Mouse (Mus musculus): ENCODE measurements around the gene Cnep1r1.

The Cnep1r1 gene

DNA sequence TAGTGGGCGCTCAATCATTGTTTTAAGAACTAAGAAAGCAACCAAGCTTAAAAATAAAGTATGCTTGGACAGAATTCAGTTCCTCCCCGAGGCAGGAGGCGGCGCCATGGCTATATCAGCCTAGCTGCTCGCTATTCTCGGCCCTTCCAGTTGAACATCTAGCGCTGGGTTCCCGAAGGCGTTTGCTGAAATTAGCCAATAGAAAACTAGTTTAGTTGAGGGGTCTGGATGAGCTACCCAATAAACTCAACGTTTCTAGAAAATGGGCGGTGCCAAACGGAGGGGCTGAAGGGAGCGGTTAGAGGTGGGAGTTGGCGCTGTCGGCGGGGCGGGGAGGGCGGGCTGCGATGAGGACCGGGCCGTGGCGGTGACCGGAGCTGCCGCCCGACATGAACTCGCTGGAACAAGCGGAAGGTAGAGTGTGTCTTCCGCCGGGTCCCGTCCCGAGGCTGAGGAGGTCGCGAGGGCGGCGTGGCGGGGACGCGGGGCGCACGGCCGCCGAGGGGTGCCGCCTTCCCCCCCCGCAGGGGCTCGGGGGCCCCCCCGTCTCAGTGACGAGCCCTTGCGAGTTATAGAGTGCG is at the start of gene Cnep1r1:
Gene Cnep1r1 (plus strand): TSS at position 314 of the 581 bp plus-strand sequence.
- peak; percentile 91 for DNase-seq (ENCODE audit: low spot score)

DNA sequence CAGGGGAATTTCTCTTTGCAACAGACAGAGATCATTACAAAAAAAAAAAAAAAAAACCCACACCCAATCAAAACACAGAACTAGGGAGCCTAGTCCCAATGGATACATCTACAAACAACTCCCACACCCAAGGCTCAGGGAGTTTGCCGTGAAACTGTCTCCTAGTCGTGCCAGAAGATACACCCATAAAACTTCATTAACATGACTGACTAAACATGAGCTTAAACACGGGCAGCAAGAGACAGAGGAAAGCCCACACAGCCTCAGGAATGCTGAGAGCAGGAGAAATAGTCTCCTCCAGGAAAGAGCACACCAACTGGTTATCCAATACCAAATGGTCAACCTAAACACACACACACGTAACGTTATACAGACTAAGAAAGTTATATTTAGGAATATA is 36.4 kb upstream of the Cnep1r1 start:
- DNase-seq (ENCODE audit: low spot score), result no peak

DNA sequence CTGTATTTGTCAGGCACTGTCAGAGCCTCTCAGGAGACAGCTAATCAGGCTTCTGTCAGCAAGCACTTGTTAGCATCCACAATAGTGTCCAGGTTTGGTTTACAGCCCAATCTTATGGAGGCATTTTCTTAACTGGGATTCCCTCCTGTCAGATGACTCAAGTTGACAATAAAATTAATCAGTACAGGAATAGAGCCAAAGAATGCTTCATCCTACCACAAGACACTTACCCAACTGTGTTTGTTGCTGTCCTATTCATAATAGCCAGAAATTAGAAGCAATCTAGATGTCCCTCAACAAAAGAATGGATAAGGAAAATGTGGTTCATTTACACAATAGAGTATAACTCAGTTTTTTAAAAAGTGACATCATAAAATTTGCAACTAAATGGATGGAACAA is 30.6 kb upstream of the Cnep1r1 start:
- no peak for DNase-seq (ENCODE audit: low spot score)

DNA sequence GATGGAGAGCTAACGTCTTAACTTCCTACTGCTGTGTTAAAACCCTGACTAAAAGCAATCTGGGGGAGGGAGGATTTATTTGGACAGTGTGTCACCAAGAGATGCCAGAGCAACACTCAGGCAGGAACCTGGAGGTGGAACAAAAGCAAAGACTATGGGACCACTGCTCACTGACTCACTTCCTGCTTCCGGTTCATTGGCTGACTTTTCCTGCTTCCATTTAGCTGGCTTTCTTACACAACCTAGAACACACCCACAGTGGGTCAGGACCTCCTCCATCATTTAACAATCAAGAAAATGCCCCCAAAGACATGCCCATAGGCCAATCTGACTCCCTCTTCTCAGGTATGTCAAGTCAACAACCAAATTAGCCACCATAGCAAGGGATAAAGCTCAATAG is 26.9 kb upstream of the Cnep1r1 start:
- DNase-seq (ENCODE audit: low spot score), result no peak

DNA sequence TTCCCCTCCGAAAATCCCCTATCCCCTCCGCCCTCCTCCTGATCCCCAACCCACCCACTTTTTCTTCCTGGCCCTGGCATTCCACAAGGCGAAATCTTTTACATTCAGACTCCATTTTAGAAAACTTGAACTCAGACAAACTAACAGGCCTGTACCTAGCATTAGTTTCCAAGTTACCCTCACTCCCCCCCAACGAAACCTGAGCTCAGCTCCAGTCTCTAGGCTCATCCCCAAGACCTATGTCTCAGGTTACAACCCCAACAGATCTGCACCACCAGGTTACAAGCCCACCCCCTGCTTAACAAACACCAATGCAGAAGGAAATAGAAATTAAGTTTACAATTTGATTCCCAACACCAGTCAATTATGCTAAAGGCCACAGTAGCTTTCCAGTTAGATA is 25.2 kb upstream of the Cnep1r1 start:
- DNase-seq (ENCODE audit: low spot score), result no peak

DNA sequence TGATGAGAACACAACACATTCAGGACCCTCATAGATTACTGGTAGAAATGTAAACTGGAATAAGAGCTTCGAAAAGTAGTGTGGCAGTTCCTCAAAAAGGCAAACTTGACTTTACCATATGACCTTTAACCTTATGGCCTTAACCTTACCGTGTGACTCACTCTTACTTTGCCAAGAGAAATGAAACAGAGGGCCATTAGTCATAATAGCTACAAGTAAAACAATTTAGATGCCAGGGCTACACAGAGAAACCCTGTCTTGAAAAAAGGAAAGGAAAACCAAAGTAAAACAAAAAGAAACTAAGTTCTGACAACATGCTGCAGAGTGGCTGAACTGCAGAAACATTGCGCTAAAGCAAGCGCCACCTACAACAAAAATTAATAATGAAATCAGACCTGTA is 19.7 kb upstream of the Cnep1r1 start:
- DNase-seq (ENCODE audit: low spot score), result no peak

DNA sequence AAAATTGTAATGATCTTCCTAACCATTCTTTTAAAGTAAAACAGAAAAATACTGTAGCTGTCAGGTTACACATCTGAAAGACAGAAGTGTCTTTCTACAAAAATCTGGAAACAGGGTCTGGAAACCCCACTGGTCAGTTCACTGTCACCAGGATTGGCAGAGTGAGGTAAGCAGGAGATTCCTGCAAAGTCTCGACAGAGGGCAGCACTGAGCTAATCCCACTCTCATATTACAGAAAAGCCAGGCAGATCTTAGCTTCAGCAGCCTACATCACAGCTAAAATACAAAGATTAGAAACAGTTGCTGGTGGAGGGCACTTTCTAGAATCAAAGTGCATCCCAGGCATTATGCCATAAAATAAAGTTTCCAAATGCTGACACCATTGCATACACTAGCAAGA is 19.0 kb upstream of the Cnep1r1 start:
- DNase-seq (ENCODE audit: low spot score), result peak; percentile 17

DNA sequence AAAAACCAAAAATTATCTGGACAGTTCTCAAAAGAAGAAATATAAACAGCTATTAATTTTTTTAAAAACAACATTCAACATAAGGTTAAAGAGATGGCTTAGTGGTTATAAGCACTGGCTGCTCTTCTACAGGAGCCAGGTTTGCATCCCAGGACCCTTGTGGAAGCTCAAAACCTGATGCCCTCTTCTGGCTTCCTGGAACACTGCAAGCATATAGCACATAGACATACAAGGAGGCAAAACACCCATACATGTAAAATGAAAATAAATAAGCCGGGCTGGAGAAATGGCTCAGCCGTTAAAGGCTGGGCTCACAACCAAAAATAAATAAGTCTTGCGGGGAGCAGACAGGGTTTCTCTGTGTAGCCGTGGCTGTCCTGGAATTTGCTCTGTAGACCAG is 9.3 kb upstream of the Cnep1r1 start:
- DNase-seq (ENCODE audit: low spot score), result no peak

DNA sequence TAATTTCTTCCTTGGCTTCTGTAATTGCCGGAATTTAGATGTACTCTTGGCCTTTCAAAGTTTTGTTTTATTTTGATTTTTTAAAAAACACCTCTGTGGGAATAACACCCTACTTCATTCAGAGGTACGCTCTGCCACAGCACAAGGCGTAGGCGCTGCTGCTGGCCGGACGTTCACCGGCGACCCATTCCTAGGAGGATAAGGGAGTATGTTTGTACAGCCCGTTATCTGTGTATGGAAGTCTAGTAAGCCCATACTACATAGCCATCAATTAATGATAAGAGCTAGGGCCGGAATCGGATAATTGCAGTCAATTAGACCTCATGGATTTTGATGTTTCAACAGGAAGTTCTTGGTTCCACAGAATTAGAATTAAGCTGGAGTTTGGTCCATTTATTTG is 507 bp downstream of the Cnep1r1 start:
- DNase-seq (ENCODE audit: low spot score), result no peak

DNA sequence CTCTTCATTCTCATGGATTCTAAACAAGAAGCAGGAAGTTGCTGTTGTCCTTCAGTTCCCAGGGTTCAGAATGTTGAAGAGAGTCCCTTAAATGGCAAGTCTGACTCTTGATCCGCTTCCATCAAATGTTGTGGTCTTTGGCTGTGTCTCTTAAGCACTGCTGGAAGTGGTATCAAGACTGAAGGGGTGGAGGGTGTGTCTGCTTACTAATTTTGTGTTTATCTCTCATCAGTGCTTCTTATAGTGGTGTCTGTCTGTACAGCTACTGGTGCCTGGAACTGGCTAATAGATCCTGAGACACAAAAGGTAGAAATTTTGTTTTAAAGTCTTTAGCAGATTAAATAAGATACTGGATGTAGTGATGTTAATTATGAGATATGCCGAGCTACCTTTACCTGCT is 6.3 kb downstream of the Cnep1r1 start:
- no peak for DNase-seq (ENCODE audit: low spot score)

DNA sequence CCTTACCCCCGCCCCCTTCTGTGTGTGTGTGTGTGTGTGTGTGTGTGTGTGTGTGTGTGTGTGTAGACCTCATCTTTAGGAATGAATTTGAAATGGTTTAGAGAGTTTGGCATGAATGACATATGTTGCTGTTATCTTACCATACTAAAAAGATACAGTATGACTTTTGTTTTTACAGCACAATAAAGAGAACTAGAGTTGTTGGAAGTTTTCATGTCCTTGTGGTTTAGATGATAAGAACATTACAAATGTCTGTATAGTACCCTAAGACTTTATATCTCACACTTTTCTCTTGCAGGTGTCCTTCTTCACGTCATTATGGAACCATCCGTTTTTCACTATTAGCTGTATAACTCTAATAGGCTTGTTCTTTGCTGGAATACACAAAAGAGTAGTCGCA is 10.8 kb downstream of the Cnep1r1 start:
- DNase-seq (ENCODE audit: low spot score), result no peak

DNA sequence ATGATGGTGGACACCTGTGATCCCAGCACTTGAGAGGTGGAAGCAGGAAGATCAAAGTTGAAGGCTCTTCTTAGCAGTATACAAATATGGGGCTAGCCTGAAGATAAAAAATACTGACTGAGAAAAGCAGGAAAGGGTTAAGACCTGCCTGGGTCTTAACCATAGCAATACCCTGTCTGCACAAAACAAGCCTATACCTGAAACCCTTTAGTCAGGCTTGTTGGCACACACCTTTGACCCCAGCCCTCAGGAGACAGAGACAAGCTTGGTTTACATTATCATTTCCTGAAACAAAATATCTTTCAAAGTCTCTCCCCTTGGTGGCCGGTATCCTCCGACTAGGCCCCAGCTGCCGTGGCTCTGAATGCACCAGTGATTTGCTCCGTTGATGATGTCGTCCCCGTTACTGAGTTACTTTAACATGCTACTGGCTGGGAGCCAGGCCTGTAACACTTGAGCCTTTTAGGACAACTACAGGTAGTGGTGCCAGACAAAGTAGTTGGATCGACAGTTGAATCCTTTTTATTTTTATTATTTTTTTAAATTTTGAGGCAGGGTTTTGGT is 12.3 kb downstream of the Cnep1r1 start:
- no peak for DNase-seq (ENCODE audit: low spot score)

DNA sequence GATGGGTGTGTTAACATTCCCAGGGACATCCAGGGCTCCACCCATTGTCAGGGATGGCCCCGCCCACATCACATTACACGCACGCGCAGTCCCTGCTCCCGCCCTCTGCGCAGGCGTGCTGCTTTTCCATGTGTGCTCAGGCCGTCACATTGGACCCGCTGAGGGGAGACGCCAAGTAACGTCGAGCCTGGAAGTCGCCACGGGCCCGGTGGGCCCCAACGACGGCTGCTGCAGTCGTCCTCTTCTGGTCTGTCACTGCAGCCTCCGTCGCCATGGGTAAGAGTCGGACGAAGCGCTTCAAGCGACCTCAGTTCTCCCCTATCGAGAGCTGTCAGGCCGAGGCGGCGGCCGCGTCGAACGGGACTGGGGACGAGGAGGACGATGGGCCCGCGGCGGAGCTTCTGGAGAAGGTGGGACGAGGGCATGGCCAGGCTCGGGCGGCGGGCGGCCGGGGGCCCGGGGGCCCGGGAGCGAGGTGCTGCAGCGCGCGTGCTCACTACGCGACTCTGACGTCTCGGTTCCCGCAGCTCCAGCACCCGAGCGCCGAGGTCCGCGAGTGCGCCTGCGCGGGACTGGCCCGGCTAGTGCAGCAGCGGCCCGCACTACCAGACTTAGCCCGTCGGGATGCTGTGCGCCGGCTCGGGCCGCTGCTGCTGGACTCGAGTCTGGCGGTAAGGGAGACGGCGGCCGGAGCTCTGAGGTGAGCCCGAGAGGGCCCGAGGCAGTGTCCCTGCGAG is 19.3 kb downstream of the Cnep1r1 start, which contains the start of gene Heatr3:
Gene Heatr3 (plus strand): TSS at position 108 of the 737 bp plus-strand sequence.
- DNase-seq (ENCODE audit: low spot score), result peak; percentile 93

DNA sequence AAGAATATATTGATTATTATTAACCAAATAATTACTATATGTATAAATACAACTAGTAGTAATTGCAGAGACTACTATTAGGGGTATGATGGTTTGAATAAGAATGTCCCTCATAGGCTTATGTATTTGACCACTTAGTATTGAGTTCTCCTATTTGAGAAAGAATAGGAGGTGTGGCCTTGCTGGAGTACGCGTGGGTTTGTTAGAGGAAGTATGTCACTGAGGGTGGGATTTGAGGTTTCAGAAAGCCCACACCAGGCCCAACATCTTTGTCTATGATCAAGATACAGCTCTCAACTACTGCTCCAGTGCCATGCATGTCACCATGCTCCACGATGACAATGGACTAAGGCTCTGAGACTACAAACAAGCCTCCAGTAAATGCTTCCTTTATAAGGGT is 20.7 kb downstream of the Cnep1r1 start:
- no peak for DNase-seq (ENCODE audit: low spot score)

DNA sequence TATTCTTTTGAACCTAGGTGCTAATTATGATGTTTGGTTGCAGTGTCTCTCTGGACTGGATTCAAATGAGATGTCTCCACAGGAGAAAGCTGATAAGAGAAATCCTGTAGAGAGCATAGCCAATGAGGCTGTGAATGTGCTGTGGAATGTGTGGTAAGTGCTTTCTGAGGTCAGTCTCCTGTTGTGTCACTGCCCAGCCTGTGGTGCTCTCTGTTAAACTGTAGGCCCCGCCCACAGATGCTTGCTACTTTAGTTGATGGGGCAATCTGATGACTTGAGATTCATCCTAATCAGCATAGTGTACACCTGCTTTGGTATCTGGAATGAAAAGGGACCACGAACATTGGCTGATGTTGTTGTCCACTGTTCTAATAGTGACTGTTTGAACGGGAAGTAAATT is 23.1 kb downstream of the Cnep1r1 start:
- DNase-seq (ENCODE audit: low spot score), result no peak

DNA sequence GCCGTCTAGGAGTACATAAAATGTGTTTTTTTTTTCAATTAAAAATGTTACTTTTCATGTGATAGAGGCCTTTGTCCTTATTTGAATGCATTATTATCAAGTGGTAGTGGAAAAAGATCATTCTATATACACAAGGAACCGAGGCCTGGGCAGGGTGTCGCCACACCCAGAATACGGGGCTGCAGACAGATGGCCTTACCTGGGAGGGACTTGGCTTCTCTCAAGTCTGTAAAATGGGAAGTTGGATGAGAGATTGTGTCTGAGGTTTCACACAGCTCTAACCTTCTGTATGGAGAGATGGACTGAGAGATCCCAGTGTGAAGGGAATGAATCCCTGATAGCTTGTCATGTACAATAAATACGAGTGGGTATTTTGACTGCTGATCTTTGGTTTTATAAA is 25.5 kb downstream of the Cnep1r1 start:
- no peak for DNase-seq (ENCODE audit: low spot score)

DNA sequence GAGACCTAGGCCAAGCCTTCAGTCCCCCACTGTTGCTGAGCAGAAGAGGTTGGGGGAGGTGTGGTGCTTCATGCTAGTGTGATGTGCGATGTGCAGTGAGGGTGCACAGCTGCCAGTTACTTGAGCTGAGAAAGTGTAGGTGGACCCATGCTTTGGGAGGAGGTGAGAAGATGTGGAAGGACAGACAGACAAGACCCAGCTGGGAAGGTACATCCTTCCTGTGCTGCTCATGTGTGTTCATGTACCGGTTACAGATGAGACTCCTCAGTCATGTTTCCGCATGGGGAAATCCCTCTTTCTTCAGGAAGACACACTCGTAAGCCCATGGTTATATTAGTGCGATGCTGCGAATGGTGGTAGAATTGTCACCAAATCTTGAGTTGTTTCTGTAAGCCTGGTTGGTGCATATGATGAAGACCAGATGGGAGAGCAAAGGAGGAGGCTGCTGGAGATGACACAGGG is 32.4 kb downstream of the Cnep1r1 start:
- peak; percentile 17 for DNase-seq (ENCODE audit: low spot score)

DNA sequence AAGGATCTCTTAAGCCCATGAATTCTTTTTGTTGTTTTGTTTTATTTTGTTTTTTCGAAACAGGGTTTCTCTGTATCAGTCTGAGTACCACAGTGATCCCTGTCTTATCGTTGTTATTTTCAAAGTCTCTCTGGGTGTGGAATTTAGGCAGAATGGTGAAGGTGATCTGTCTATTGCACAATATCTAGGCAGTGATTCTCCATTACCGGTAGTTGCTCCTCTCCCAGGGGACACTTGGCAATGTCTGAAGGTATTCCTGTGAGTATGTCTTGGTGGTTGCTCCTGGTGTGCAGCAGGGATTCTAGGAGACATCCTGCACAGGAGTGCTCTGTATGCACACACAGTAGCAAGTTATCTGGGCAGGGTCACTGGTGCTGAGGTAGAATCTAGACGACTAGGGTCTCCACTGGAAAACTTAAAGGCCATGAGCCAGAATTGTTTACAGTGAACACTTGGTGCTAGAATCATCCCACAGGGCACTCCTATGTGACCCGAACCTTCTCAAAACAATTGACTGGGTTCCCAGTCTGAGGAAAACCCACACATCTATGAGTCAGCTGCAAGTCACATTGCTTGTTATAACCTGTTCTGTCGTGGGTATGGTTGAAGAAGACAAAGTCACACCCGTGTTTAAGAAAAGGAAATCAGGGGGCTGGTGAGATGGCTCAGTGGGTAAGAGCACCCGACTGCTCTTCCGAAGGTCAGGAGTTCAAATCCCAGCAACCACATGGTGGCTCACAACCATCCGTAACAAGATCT is 41.8 kb downstream of the Cnep1r1 start:
- DNase-seq (ENCODE audit: low spot score), result no peak

DNA sequence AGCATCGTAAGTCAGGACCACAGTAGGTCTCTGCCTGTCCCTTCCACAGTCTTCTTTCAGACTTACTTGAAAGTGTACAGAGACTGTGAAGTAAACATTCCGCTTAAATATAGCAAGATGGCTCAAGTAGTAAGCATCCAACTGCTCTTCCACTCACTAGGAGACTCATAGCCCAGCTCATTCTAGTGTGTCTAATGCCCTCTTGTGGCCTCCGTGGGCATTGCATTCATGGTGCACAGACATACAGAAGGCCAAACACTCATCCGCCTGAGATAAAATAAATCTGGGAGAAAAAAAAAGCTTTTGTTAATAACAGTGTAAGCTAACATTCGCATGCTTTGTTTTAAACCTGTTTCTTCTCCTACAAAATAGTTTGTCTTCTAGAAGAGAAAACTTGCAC is 42.9 kb downstream of the Cnep1r1 start:
- DNase-seq (ENCODE audit: low spot score), result peak; percentile 39

DNA sequence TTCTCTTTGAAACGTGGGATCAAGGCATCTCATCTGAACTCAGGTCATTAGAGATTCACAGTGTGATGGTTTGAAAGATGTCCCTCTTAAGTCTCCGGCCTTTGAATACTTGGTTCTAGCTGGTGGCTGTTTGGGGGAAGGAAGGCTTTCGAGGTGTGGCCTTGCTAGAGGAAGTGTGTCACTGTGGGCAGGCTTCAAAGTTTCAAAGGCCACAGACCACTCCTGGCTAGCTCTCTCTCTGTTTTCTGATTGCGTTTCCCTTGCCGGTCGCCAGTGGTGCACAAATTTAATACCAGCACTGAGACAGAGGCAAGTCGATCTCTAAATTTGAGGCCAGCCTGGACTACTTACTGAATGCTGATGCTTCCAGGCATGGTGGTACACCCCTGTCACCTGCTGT is 56.7 kb downstream of the Cnep1r1 start:
- DNase-seq (ENCODE audit: low spot score), result no peak

DNA sequence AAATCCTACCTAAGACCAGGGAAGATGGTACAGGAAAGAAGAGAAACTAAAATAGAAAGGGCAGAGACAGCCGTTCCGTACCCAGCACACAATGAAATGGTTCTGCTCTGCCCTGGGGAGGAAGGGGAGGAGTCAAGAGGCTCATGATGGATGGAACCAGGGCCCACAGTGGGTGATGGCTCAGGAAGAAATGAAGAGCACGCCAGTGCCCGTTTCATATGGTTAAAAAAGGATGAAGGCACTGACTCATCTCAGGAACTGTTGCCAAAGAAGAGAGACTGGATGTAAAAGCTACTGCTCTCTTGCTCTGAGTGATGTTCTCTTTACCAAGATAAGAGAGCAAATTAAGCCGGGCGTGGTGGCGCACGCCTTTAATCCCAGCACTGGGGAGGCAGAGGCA is 58.7 kb downstream of the Cnep1r1 start:
- no peak for DNase-seq (ENCODE audit: low spot score)

DNA sequence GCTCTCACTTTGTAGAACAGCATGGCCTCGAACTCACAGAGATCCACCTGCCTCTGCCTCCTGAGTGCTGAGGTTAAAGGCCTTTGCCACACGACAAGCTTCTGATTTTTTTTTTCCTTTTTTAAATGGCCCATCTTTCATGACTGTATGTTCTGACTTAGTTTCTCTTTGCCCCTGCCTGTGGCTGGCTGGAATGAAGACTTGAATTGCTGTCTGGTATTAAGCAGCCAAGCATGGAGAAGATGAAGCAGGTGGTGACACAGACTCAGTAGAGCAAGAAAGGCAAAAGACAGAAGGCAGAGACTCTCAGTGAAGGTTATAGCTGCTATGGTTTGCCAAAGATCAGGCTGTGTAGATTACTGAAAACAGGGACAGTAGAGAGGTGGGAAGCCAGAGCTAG is 64.6 kb downstream of the Cnep1r1 start:
- DNase-seq (ENCODE audit: low spot score), result no peak
